Mouse (Mus musculus) brown adipose tissue, adult 24 weeks (tissue): Measurements from ENCODE around the gene Cby3. TPM values are rescaled to one million over a fixed set of nuclear protein-coding genes. Genes with fewer than 3 reads are reported as not detected.

Experiments used
- H3K27ac ChIP-seq: fragments of 200-500 bp; replicated peaks from 2 replicates; pipeline ENCODE4 v1.5.1; 2012; ENCODE audit warnings: low read depth, mild to moderate bottlenecking, low read length
- H3K4me1 ChIP-seq: fragments of 200-500 bp; 2 replicates; pipeline ENCODE4 v1.6.1; 2012; ENCODE audit warnings: low read length, mixed read lengths; ENCODE audit not compliant: control insufficient read depth, insufficient read depth, insufficient read length
- H3K4me3 ChIP-seq: fragments of 200-500 bp; 2 replicates; pipeline ENCODE4 v1.5.1; 2012; ENCODE audit warnings: low read depth, mild to moderate bottlenecking, low read length, moderate library complexity; ENCODE audit not compliant: insufficient read depth
- polyA plus RNA-seq: library from polyadenylated mRNA; stranded (reverse); fragments of >200 nt; gene quantifications from 2 replicates; pipeline ENCODE4 v1.2.4, GENCODE M21; 2012; ENCODE audit not compliant: missing spikeins, insufficient read depth, insufficient read length

The Cby3 gene
- polyA plus RNA-seq, 1 experiment, result not detected

DNA sequence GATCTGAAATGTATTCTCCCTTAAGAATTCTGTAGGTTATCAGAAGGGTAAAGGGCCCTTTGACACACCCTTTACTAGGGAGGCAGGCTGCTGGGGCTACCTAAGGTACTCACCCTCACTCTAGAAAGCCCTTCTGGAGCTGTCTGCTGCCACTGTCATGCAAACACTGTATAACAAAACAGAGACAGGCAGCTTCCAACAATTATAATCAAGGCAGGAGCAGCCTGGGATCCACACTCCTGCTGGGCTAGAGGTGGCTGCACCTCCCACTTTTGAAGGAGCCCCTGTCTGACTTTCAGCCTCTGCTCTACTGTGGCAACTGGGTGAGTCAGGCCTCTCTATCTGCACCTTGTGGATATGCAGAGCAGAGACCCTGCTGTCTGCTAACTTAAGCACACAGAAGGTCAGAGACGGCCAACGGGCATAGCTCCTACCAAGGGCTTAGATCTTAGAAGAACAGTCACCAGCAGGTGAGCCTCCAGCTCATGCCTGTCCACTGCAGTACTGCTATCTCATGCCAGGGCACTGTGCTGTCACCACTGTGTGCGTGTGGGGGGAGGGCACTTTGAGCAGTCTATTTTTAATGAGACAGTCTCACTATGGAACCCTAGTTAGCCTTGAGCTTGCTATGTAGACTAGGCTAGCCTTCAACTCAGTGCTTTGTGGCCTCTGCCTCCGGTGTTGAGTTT lies 37.2 kb downstream of the Cby3 start:
- H3K4me3 ChIP-seq, result no peak overlapping the region
- no peak overlapping the region for H3K27ac ChIP-seq
- no peaks in the 10 kb centered on the region for H3K4me1 ChIP-seq

DNA sequence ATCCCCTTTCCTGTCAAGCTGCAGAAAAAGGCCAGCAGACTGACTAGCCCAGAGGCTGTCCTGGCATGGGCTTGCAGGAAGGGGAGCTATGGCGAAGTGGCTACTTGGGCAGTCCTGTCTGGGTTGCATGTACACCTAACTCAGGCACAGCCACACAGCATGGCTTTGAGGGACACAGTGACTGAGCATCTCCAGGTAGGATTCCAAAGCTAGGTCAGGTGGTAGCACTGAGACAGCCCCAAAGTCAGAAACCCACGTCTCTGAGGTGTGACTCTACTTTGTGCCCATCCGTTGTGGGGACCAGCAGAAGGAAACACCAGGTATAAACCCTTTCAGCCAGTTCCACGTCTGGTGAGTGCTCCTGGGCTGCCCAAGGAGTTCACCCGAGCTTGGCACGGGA lies 39.0 kb downstream of the Cby3 start:
- Histone ChIP-seq H3K4me1 (no peaks in the 10 kb centered on the region), H3K27ac (no peak overlapping the region), H3K4me3 (no peak overlapping the region)

DNA sequence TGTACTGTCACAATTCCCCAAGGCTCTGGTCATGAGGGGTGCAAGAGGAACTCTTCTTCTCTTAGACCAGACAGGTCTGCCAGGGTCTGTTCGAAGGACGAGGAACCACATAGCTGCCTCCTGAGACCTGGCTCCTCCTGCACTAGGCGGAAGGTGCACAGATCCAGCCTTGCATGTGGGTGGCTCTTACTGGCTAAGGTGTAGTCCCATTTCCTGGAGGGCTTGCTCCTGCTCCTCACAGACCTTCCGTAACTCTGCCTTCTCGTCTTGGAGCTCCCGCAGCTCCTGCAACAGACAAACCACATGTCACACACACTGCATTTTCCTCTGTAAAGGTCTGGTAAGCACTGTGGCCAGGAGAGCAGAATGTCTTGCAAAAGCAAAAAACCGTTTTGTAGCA lies 40.5 kb downstream of the Cby3 start:
- no peak overlapping the region for H3K27ac ChIP-seq
- no peak overlapping the region for H3K4me3 ChIP-seq
- no peaks in the 10 kb centered on the region for H3K4me1 ChIP-seq

DNA sequence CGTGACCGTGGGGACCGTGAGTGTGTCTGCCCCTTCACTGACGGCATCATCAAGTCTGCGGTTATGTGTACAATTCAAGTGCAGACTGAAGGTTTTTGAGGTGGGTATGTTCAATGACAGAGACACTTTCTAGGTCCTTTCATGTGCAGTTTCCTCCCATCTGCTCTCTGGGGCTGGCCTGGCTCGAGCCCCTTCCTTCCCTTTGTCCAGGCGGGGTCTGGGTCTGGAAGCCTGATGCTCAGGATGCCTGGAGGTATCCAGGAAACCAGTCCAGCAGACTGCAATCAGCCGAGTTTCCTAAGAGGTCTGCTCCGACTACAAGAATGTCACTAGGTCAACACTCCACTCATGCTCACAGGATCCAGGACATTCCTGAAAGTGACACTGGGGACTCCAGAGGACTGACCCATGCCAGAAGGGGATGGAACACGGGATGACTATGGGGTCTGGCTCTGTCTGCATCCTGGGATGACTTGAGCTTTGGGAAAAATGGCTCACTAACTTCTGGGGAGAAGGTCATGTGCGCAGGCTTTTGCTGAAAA lies 42.6 kb downstream of the Cby3 start:
- Histone ChIP-seq H3K4me1 (no peaks in the 10 kb centered on the region), H3K4me3 (no peak overlapping the region), H3K27ac (no peak overlapping the region)

DNA sequence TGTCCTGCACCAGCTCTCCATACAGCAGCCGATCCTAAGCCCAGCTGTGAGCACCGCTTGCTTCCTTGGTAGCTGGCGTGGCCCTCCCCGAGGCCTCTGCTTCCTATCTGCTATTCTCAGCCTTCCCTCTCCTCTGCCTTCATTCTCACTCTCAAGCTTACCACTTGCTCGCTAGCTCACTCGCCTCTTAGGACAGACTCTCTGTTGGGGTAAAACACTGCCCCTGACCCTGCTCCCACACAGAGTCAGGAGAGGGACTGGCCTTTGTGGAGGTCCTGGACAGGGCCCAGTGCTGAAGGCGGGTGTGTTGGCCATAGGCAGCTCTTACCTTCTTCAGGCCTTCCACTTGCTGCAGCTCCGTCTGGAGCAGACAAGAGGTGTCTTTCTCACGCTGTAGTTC lies 43.1 kb downstream of the Cby3 start:
- Histone ChIP-seq H3K4me3 (no peak overlapping the region), H3K27ac (no peak overlapping the region), H3K4me1 (no peaks in the 10 kb centered on the region)

GRCm38 (mm10) chr11:50398803-50399202 lies 44.5 kb downstream of the Cby3 start:
- Histone ChIP-seq H3K4me3 (no peak overlapping the region), H3K4me1 (no peaks in the 10 kb centered on the region), H3K27ac (no peak overlapping the region)

DNA sequence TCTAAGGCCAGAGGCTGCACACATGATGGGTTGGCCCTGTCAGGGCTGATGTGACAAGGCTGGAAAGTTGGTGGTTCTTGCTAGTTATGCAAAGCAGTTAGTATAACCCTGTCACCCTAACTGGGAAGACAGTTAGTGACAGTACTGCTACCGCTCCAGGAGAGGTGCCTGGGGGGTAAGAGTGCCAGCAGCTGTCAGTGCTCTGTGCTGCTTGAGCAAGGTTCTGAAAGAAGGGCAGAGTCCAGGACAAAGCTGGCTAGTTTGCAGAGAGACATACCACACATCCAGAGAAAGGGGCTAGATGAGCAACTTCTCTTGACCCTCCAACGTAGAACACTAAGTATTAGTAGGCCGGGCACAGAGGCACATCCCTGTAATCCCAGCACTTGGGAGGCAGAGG lies 48.2 kb downstream of the Cby3 start:
- H3K27ac ChIP-seq, result no peak overlapping the region

DNA sequence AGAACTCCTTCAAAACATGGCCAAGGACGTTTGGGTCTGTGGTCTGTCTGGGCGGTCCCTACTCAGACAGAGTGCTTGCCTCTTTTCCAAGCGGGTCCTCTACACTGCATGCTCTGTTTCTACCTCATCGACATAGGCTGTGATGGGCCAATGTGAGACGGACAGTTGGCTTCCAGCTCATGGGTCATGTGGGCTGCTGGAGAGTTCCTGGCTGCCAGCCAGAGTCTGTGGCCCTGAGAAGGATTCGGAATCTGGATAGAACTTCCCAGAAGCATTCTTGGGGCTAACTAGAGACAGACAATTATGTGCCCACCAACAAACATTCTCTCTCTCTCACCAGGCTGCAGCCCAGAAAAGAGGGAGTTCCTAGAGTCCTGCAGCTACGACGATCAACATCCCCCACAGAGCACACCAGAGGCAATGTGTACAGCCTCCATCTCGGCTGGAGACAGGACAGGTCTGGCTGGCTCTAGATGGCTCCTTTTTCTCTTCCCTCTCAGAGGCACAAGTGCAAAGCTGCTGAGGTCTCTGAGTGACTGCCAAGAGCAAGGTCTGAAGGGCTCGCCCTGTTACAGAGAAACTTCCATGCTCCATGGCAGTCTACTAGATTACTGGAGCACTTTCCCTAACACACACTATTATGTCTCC lies 49.2 kb downstream of the Cby3 start:
- Histone ChIP-seq H3K4me1 (no peaks in the 10 kb centered on the region), H3K27ac (no peak overlapping the region), H3K4me3 (no peak overlapping the region)

More for the DNA sequence above, 48.2 kb downstream of the Cby3 start:
- Histone ChIP-seq H3K4me3 (no peak overlapping the region), H3K4me1 (no peaks in the 10 kb centered on the region)

DNA sequence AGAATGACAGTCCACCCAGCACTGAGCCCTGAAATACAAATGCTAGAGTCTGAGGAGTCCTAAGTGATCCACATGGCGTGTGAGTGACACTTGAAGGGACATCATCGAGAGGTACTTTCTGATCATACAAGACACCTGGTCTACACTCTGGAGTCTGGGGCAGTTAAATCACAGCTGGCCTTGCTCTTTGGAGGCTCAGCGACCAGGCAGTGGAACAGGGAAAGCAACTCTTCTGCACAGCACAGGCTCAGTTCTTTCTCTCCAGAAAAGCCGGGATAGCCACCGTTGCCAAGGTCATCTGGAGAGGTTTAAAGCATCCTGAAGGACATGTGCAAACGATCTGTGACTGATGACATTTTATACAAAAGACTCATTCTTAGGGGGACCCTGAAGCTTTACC lies 53.0 kb downstream of the Cby3 start:
- H3K4me3 ChIP-seq, result no peak overlapping the region
- H3K4me1 ChIP-seq, result no peaks in the 10 kb centered on the region
- H3K27ac ChIP-seq, result no peak overlapping the region

Other genes with a start within 250 kb of the Cby3 start
- gene Tbc1d9b, start 223.1 kb upstream of the Cby3 start, polyA plus RNA-seq, result 30.8 and 41.0 TPM in 2 replicates
- gene Mrnip, start 180.0 kb upstream of the Cby3 start, polyA plus RNA-seq, result 3.0 and 6.3 TPM in 2 replicates
- 216 and 235 TPM in 2 replicates for gene Sqstm1, start 143.6 kb upstream of the Cby3 start, polyA plus RNA-seq
- 57.6 and 60.6 TPM in 2 replicates for gene Mgat4b, start 143.6 kb upstream of the Cby3 start, polyA plus RNA-seq
- gene Ltc4s, start 115.8 kb upstream of the Cby3 start, polyA plus RNA-seq, result 27.5 and 45.3 TPM in 2 replicates
- gene Maml1, start 62.2 kb upstream of the Cby3 start, polyA plus RNA-seq, result 3.9 and 5.5 TPM in 2 replicates
- 149 and 159 TPM in 2 replicates for gene Canx, start 28.8 kb upstream of the Cby3 start, polyA plus RNA-seq
- gene Hnrnph1, start 22.5 kb downstream of the Cby3 start, polyA plus RNA-seq, result 115 and 183 TPM in 2 replicates
- 17.2 and 19.5 TPM in 2 replicates for gene Rufy1, start 76.7 kb downstream of the Cby3 start, polyA plus RNA-seq
- 5.2 and 6.1 TPM in 2 replicates for gene Adamts2, start 247.6 kb downstream of the Cby3 start, polyA plus RNA-seq